In the genomic region with DNA sequence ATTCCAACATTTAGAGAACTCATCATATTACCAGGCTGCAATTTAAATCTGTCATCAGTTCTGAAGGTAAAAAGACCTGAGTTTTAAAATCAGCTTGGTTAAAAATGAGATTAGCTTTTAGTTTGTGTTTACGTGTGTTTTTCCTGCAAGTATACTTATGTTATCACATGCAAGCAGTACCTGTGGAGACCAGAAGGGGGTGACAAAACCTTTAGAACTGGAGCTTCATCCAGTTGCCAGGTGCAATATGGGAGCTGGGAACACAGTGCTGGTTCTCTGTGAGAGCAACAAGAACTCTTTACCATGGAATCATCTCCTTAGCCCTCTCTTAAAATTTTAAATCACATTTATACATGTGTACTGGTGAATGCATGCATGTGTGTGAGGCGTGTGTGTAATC, we compare ENCODE assay signal across 23 mouse cellular contexts. TPM values are rescaled to one million over a fixed set of nuclear protein-coding genes. Genes with fewer than 3 reads are reported as not detected.
DNase-seq lines count a peak whose midpoint lies in the region; ATAC-seq and TF ChIP-seq lines count a peak whose summit lies in the region.
"Had no signal": no experiment of that assay in that cellular context is flagged by ENCODE, and none has a peak within 500 bp of the region (broad histone marks: within the 10 kb centered on the region; RNA-seq: fewer than 3 reads in every experiment).

No protein-coding gene starts in this region.

- H3K4me3 ChIP-seq in layer of hippocampus, adult 2 months, result no peak overlapping the region
- no peak overlapping the region for H3K4me3 ChIP-seq in MEL (ENCODE audit: control insufficient read depth in 1 of 2, insufficient read depth in 1 of 2, low read depth in 2 of 2, low read length in 2 of 2)
- no peak overlapping the region for H3K4me3 ChIP-seq in midbrain, embryonic 14.5 days (replicated peaks; ENCODE audit: low read depth, low read length)
- H3K4me3 ChIP-seq: forebrain, embryonic 10.5 days; limb, embryonic 12.5 days; liver, embryonic 15.5 days; midbrain, embryonic 13.5 days; myocyte; stomach, embryonic 15.5 days had no signal

- peak; percentile 59 for TF ChIP-seq CTCF in layer of hippocampus, adult 2 months (conservative IDR thresholded peaks at IDR 0.05)
- peak in 2 of 3 experiments; percentile 7 to 10; a peak in 1 of 6 replicates for TF ChIP-seq CTCF in MEL (IDR thresholded peaks at IDR 0.05 in 2 of 3, conservative IDR thresholded peaks at IDR 0.05 in 1 of 3; ENCODE audit: control insufficient read depth in 1 of 3, insufficient read depth in 1 of 3, low read depth in 2 of 3, low read length in 3 of 3, poor library complexity in 1 of 3, severe bottlenecking in 1 of 3)

- TF ChIP-seq RAD21 in MEL (IDR thresholded peaks at IDR 0.05; ENCODE audit: low read depth, low read length), result no peak

- no peaks in the 10 kb centered on the region; a peak in 1 of 4 replicates for H3K27me3 ChIP-seq in MEL (ENCODE audit: control insufficient read depth in 1 of 2, insufficient read depth in 2 of 2, low read length in 2 of 2)
- H3K27me3 ChIP-seq in midbrain, embryonic 14.5 days (ENCODE audit: control insufficient read depth, insufficient read depth, low read length), result no peaks in the 10 kb centered on the region

- no peaks in the 10 kb centered on the region for H3K4me1 ChIP-seq in MEL (ENCODE audit: control insufficient read depth in 1 of 2, insufficient read depth in 2 of 2, low read length in 2 of 2)
- peaks cover 7% of the 10 kb centered on the region for H3K4me1 ChIP-seq in midbrain, embryonic 14.5 days (ENCODE audit: control insufficient read depth, insufficient read depth, low read length)
- H3K4me1 ChIP-seq: liver, embryonic 15.5 days had no signal

- H3K36me3 ChIP-seq in MEL (ENCODE audit: control insufficient read depth in 1 of 2, insufficient read depth in 2 of 2, low read length in 2 of 2), result no peaks in the 10 kb centered on the region
- no peaks in the 10 kb centered on the region for H3K36me3 ChIP-seq in midbrain, embryonic 14.5 days (ENCODE audit: control insufficient read depth, insufficient read depth, low read length)
- H3K36me3 ChIP-seq: forebrain, embryonic 10.5 days; limb, embryonic 12.5 days; liver, embryonic 15.5 days; midbrain, embryonic 13.5 days; stomach, embryonic 15.5 days had no signal

- H3K27ac ChIP-seq in layer of hippocampus, adult 2 months, result no peak overlapping the region
- no peak overlapping the region for H3K27ac ChIP-seq in MEL (ENCODE audit: control insufficient read depth, low read depth, low read length)
- no peak overlapping the region for H3K27ac ChIP-seq in midbrain, embryonic 14.5 days (replicated peaks; ENCODE audit: low read depth, low read length)
- H3K27ac ChIP-seq: forebrain, embryonic 10.5 days; limb, embryonic 12.5 days; liver, embryonic 15.5 days; midbrain, embryonic 13.5 days; stomach, embryonic 15.5 days had no signal

- TF ChIP-seq EP300 in MEL (IDR thresholded peaks at IDR 0.05; ENCODE audit: low read depth in 1 of 2, low read length in 2 of 2), result no peak

- H3K9me3 ChIP-seq in MEL (replicated peaks; ENCODE audit: insufficient read depth, low read length), result no peaks in the 10 kb centered on the region
- H3K9me3 ChIP-seq in midbrain, embryonic 14.5 days (ENCODE audit: control insufficient read depth, low read length), result 0 out of 2 replicates have a peak, but pooled peaks cover 4% of the 10 kb centered on the region
- H3K9me3 ChIP-seq: liver, embryonic 15.5 days; stomach, embryonic 15.5 days had no signal

- no peak for TF ChIP-seq POLR2A in MEL (IDR thresholded peaks at IDR 0.05; ENCODE audit: control insufficient read depth in 1 of 2, insufficient read depth in 1 of 2, low read depth in 1 of 2, low read length in 2 of 2, poor library complexity in 1 of 2)

- no peak for DNase-seq in layer of hippocampus, adult 2 months (ENCODE audit: low spot score in 2 of 2)
- DNase-seq in layer of hippocampus, postnatal 36 days, result no peak
- DNase-seq in B cell, adult 2 months, result peak; percentile 26 to 34
- peak; percentile 6 for DNase-seq in MEL (ENCODE audit: low read depth, low spot score)
- peak; percentile 9 for DNase-seq in induced T-regulatory cell, adult 2 months (ENCODE audit: low read depth)
- no peak for DNase-seq in midbrain, embryonic 14.5 days
- no peak for DNase-seq in frontal cortex, postnatal 14 days (ENCODE audit: low spot score in 2 of 2)
- DNase-seq: adrenal gland, adult 2 months; cerebellum, adult 11 months; heart, adult 11 months; kidney, adult 8-10 months; kidney, postnatal 25 days; lung, postnatal 10 days; right cerebral cortex, postnatal 25 days; thymus, adult 2 months had no signal

- ATAC-seq in midbrain, embryonic 14.5 days (ENCODE audit: low FRiP score, low TSS enrichment), result no peak
- no peak for ATAC-seq in CD4-positive, CD25-positive, alpha-beta regulatory T cell, adult 4 months
- ATAC-seq: midbrain, embryonic 13.5 days had no signal

- 99% methylated on average over 2 of the region's 2 CpGs for WGBS in midbrain, embryonic 14.5 days

- no peak overlapping the region for H3K4me2 ChIP-seq in midbrain, embryonic 14.5 days (ENCODE audit: low read length)
- H3K4me2 ChIP-seq: limb, embryonic 12.5 days; liver, embryonic 15.5 days; midbrain, embryonic 13.5 days; stomach, embryonic 15.5 days had no signal

- H3K79me2 ChIP-seq in MEL (ENCODE audit: control insufficient read depth, insufficient read depth, low read length, poor library complexity), result no peaks in the 10 kb centered on the region

- no peak overlapping the region for H3K9ac ChIP-seq in MEL (ENCODE audit: control insufficient read depth, low read depth, low read length, poor library complexity, severe bottlenecking)
- H3K9ac ChIP-seq in midbrain, embryonic 14.5 days (replicated peaks; ENCODE audit: low read length), result no peak overlapping the region
- H3K9ac ChIP-seq: limb, embryonic 12.5 days; liver, embryonic 15.5 days; midbrain, embryonic 13.5 days; stomach, embryonic 15.5 days had no signal

TF ChIP-seq in MEL, 35 proteins besides CTCF, POLR2A, EP300 and RAD21:
- TF ChIP-seq CHD2 (IDR thresholded peaks at IDR 0.05; ENCODE audit: low read length) (no peak), POLR2AphosphoS5 (IDR thresholded peaks at IDR 0.05; ENCODE audit: borderline replicate concordance, low read depth, low read length) (no peak), TBP (IDR thresholded peaks at IDR 0.05; ENCODE audit: low read depth, low read length) (no peak), ZKSCAN1 (IDR thresholded peaks at IDR 0.05; ENCODE audit: low read depth, low read length) (no peak), USF1 (IDR thresholded peaks at IDR 0.05; ENCODE audit: low read depth, low read length) (no peak), GATA1 (IDR thresholded peaks at IDR 0.05; ENCODE audit: low read depth, low read length) (no peak), MEF2A (IDR thresholded peaks at IDR 0.05; ENCODE audit: extremely low read depth, insufficient replicate concordance, low read depth, low read length, poor library complexity, severe bottlenecking) (no peak), ETS1 (IDR thresholded peaks at IDR 0.05; ENCODE audit: low read depth, low read length) (no peak), MAFK (IDR thresholded peaks at IDR 0.05; ENCODE audit: borderline replicate concordance, low read depth, low read length) (no peak), MXI1 (IDR thresholded peaks at IDR 0.05; ENCODE audit: low read depth, low read length) (no peak), ELF1 (IDR thresholded peaks at IDR 0.05; ENCODE audit: low read depth, low read length) (no peak), ZNF384 (IDR thresholded peaks at IDR 0.05; ENCODE audit: low read depth, low read length) (no peak)
TF ChIP-seq in MEL: peak in this region for 0.

RNA-seq across cellular contexts. Expression of a gene that starts 1.2 kb away (rescaled TPM):
- 10 to 100 TPM; 11.9 to 17.8 TPM for total RNA-seq in layer of hippocampus, adult 2 months (2021)
- 10 to 100 TPM; 13.1 to 13.8 TPM for total RNA-seq in layer of hippocampus, postnatal 36 days (2021)
- not detected in 2 replicates for total RNA-seq in MEL (2012; rRNA removed)
- polyA plus RNA-seq in MEL (2012; ENCODE audit: insufficient read depth in 1 of 2, insufficient read length in 2 of 2, low read depth in 1 of 2, low replicate concordance in 2 of 2, missing spikeins in 1 of 2), result not detected
- 2.9 and 3.6 TPM in 2 replicates for polyA plus RNA-seq in midbrain, embryonic 14.5 days (2014; fragmentation: Nextera tagmentation; extraction: Ambion mirVana)
- polyA plus RNA-seq in CD4-positive, CD25-positive, alpha-beta regulatory T cell, adult 4 months (2017; shearing (Covaris generic)), result 1 to 10 TPM; 1.6 to 2.1 TPM
- total RNA-seq: gastrocnemius, adult 8-10 months had no signal
- polyA plus RNA-seq: myocyte had no signal

Comparison
In these comparisons a context has a peak if more than half of its experiments do, and no peak if none do; other contexts are left out.
1. DNase-seq: peak in B cell, adult 2 months (2 of 2), MEL (single experiment) and induced T-regulatory cell, adult 2 months (single experiment); none in layer of hippocampus, adult 2 months (0 of 2), layer of hippocampus, postnatal 36 days (0 of 2), midbrain, embryonic 14.5 days (single experiment) and frontal cortex, postnatal 14 days (0 of 2).
2. RNA of a gene that starts 1.2 kb away (total RNA-seq): 11.9 to 17.8 TPM in layer of hippocampus, adult 2 months and 13.1 to 13.8 TPM in layer of hippocampus, postnatal 36 days; not detected in MEL; every median in the first group is over 10 times any median in the second.